Mouse (Mus musculus): ENCODE results near the gene Wdr35.
A peak's percentile ranks its signal among the peaks of the same experiment; 100 is the strongest.

The Wdr35 gene

GRCm38 (mm10) chr12:8969828-8970227 is 3.9 kb upstream of the Wdr35 start:
- TF ChIP-seq GATA4 (IDR thresholded peaks at IDR 0.05; ENCODE audit: insufficient replicate concordance, low read length): no peak

DNA sequence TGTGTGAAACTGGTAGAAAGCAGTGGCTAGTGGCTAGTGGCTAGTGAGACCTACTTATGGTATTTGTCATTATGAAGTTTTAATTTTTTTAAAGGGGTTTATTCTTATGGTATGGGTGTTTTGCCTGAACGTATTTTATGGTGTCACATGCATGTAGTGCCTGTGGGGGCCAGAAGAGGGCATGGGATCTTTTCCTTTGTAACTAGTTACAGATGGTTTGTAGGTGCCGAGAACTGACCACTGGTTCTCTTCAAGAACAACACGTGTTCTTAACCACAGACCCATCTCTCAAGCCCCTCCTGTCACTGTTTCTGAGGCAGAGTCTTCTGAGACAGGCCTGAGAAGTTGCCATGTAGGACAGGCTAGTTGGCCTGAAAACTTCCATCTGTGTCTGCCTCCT is 1.4 kb downstream of the Wdr35 start:
- TF ChIP-seq GATA4 (IDR thresholded peaks at IDR 0.05; ENCODE audit: insufficient replicate concordance, low read length): no peak

DNA sequence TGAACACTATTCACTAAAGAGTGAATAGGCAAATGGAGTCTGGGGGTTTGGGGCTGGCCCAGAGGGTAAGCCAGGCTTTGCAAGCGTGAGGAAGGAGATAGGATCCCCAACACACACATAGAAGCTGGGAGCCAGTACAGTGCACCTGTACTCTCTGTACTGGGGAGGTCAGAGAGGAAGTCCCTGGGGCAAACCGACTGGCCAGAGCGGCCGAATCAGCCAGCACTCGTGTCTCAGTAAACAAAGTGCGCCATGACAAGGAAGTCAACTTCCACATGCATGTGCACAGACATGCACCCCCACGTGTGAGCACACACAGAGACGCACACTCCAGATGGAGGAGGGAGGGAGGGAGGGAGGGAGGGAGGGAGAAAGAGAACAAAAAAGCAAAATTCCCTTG is 19.5 kb downstream of the Wdr35 start:
- no peak for TF ChIP-seq GATA4 (IDR thresholded peaks at IDR 0.05; ENCODE audit: insufficient replicate concordance, low read length)

DNA sequence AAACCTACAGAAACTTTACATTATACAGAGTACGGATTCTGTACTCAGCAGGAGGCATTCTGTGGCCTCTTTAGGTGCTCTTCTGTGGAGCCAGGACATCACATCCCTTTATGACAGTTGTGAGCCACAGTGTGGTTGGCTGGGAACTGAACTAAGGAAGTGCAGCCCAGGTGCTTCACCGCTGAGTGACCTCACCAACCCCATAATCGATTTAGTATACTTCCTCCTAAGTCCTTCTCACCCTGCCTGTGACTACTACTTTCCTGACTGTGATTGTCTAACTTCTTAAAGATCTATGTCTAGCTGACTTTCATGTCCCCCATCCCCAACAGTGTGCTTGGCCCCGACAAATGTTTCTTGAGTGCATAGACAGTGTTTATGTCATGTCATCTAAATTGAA is 24.6 kb downstream of the Wdr35 start:
- TF ChIP-seq GATA4 (IDR thresholded peaks at IDR 0.05; ENCODE audit: insufficient replicate concordance, low read length): no peak

- no peak for TF ChIP-seq GATA4 (IDR thresholded peaks at IDR 0.05; ENCODE audit: insufficient replicate concordance, low read length)
These were observed 28.5 kb downstream of the Wdr35 start for GRCm38 (mm10) chr12:9002038-9002648.

DNA sequence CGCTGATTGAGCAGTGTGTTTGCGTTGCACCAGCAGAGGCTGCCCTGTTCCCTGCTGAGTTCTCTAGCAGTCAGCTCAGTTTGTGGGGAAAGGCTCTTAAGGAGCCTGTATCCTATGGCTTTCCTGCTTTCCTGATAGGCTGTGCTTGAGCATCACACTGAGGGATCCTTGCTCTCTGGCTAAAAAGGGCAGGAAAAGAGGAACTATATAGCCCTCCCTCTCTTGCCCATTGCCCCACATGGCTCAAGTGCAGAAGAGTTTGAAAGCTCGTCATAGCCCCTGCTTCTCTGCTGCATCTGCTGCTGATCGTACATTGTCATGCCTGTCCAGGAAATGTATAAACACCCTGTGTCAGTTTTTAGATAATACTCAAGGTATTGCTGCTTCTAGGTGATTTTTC is 33.5 kb downstream of the Wdr35 start:
- no peak for TF ChIP-seq GATA4 (IDR thresholded peaks at IDR 0.05; ENCODE audit: insufficient replicate concordance, low read length)

DNA sequence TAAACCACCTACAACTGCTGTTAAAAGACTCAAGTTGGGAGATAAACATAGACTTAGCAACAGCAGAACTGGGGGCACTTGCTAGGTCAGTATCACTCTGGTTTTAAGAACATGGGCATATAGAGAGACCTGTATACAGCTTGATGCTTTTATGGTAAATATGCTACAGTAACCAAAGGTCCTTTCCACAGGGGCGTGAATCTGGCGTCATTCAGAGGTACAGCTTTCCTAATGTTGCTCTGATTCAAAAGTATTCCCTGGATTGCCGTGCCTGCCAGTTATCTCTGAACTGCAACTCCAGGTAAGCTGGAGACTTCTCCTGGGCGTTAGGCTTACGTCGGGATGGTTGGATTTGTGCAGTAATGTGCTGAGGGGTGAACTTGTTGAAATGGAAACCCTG is 34.1 kb downstream of the Wdr35 start:
- no peak for TF ChIP-seq GATA4 (IDR thresholded peaks at IDR 0.05; ENCODE audit: insufficient replicate concordance, low read length)

DNA sequence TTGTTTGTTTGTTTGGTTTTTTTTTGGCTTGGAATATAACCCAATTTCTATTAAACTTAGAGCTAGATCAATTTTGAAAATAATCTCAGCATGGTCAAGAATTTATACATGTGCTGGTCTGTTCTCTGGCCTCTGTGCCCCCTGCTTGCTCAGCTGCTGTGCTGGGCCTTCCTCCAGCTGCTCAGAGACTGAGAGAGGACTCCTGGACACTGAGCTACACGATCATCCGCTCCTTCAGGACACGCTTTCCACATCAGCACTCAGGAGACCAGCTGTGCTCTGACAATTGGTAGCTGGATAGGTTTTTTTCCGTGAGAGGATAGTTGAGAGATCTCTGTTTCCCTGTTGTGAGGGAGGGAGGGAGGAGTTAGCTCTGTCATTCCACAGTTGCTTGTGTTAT is 36.6 kb downstream of the Wdr35 start:
- TF ChIP-seq GATA4 (IDR thresholded peaks at IDR 0.05; ENCODE audit: insufficient replicate concordance, low read length): no peak

- no peak for TF ChIP-seq GATA4 (IDR thresholded peaks at IDR 0.05; ENCODE audit: insufficient replicate concordance, low read length)
These were observed 42.7 kb downstream of the Wdr35 start for GRCm38 (mm10) chr12:9016376-9016775.

- no peak for TF ChIP-seq GATA4 (IDR thresholded peaks at IDR 0.05; ENCODE audit: insufficient replicate concordance, low read length)
These were observed 46.7 kb downstream of the Wdr35 start for GRCm38 (mm10) chr12:9020431-9020830.

DNA sequence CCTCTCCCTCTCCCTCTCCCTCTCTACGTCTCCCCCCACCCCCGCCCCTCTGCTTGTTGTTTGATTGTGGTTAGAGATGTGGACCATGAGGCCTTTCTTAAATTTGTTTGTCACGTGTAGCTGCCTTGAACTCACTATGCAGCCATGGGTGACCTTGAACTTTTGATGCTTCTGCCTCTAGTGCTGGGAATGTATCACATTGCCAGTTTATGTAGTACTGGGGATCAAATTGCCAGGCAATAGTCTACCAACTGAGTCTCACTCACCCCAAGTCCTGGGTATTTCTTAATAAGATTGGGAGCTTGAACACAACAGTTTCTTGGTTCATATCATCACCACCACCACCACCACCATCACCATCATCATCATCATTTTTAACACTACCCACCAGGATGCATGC is 47.3 kb downstream of the Wdr35 start:
- TF ChIP-seq GATA4 (IDR thresholded peaks at IDR 0.05; ENCODE audit: insufficient replicate concordance, low read length): no peak

GRCm38 (mm10) chr12:9023031-9023430 is 49.3 kb downstream of the Wdr35 start:
- TF ChIP-seq GATA4 (IDR thresholded peaks at IDR 0.05; ENCODE audit: insufficient replicate concordance, low read length): no peak

- no peak for TF ChIP-seq GATA4 (IDR thresholded peaks at IDR 0.05; ENCODE audit: insufficient replicate concordance, low read length)
These were observed 50.4 kb downstream of the Wdr35 start for GRCm38 (mm10) chr12:9024071-9024470.

DNA sequence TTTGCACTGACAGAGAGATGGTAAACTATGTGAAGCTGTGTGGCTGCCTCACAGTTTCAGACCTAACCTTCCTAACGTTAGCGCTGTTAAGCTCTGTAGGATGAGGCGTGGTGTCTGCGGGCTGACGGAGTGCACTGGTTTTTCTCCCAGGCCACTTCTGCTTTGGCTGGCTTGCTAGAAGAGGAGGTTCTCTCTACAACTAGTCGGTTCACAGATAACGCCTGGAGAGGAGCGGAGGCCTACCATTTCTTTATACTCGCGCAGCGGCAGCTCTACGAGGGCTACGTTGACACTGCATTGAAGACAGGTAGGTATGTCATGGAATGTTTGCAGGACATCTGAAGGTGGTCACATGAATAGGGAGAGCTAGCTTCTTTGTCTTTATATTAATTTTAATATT is 51.0 kb downstream of the Wdr35 start:
- TF ChIP-seq GATA4 (IDR thresholded peaks at IDR 0.05; ENCODE audit: insufficient replicate concordance, low read length): no peak

- no peak for TF ChIP-seq GATA4 (IDR thresholded peaks at IDR 0.05; ENCODE audit: insufficient replicate concordance, low read length)
These were observed 53.2 kb downstream of the Wdr35 start for GRCm38 (mm10) chr12:9026843-9027242.

- peak; percentile 92; the same call in 1 of the 2 replicates for TF ChIP-seq GATA4 (IDR thresholded peaks at IDR 0.05; ENCODE audit: insufficient replicate concordance, low read length)
These were observed 55.8 kb downstream of the Wdr35 start for GRCm38 (mm10) chr12:9029506-9029887.

DNA sequence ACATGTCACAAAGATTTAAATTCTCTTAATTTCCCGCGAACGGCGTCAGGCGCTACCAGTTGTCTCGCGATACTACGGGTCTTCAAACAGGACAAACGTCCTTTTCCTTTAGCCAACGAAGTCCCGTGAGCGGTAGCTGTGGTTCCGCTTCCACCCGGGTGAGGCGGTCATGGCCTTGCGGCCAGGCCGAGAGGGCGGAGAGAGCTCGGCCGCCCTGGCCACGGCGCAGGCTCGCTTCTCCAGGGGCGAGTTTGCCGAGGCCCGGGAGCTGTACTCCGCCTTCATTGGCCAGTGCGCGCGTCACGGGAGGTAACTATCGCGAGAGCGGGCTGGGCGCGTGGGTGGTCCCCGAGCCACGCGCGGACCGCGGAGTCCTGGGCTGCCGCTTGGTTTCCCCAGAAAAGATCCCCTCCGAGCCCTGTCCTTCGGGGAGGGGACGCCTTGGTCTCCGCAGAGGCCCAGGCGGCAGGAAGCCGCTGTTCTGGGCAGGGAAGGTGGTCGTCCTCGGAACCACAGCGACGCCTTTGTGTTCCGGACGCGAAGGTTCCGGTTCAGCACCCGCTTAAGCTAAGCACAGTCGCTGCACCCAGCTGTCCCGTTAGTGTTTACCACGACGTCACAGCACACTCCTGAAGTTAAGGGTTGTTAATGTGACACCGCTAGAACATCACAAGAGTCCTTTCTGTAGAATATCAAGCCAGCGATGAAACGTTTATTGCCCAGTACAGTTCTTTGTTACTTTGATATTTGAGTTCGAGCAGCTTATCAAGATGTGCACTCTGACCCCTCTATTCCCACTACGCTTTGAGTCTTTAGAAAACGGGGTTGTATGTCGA is 56.4 kb downstream of the Wdr35 start, which contains the start of gene Ttc32:
Ttc32 (plus strand) TSS at position 110 of the 836 bp plus-strand sequence.
- TF ChIP-seq GATA4 (IDR thresholded peaks at IDR 0.05; ENCODE audit: insufficient replicate concordance, low read length): peak; percentile 90

Data from liver, adult (tissue).